Mouse (Mus musculus): Measurements from ENCODE around the gene Cryba1. TPM values are rescaled to one million over a fixed set of nuclear protein-coding genes. Genes with fewer than 3 reads are reported as not detected.

Cryba1 gene
- 0.18 and 0.38 TPM in 2 replicates for polyA plus RNA-seq (2015; fragmentation: Nextera tagmentation; extraction: Ambion mirVana)

- WGBS: 36% methylated on average over 7 of the region's 7 CpGs
- H3K4me3 ChIP-seq: no peak within 1 kb of the TSS
These were observed at the start of gene Cryba1 for GRCm38 (mm10) chr11:77725183-77725582. Gene Cryba1 (minus strand): TSS chr11:77725283.

GRCm38 (mm10) chr11:77771879-77772713 lies 47.0 kb upstream of the Cryba1 start:
- Histone ChIP-seq H3K4me2 (replicated peaks) (no peak overlapping the region), H3K27ac (replicated peaks) (no peak overlapping the region), H3K4me1 (peaks cover 10% of the 10 kb centered on the region), H3K9me3 (no peaks in the 10 kb centered on the region), H3K36me3 (peaks cover 2% of the 10 kb centered on the region; the same call in 1 of the 2 replicates), H3K9ac (replicated peaks) (no peak overlapping the region), H3K27me3 (no peaks in the 10 kb centered on the region), H3K4me3 (no peak overlapping the region)
- no peak for ATAC-seq (replicated peaks)
- 80% methylated on average over 8 of the region's 8 CpGs for WGBS

More at GRCm38 (mm10) chr11:77725183-77725582, at the start of gene Cryba1:
- Histone ChIP-seq H3K9ac (replicated peaks) (no peak within 1 kb of the TSS), H3K27me3 (no peaks in the 10 kb centered on the region), H3K9me3 (no peaks in the 10 kb centered on the region), H3K36me3 (no peaks in the 10 kb centered on the region), H3K4me1 (no peaks in the 10 kb centered on the region), H3K4me2 (replicated peaks) (no peak within 1 kb of the TSS), H3K27ac (replicated peaks) (no peak within 1 kb of the TSS)
- no peak for ATAC-seq (replicated peaks)

- peaks cover 19% of the 10 kb centered on the region for H3K4me1 ChIP-seq
- ATAC-seq (replicated peaks): no peak
- no peak overlapping the region for H3K9ac ChIP-seq (replicated peaks)
- no peaks in the 10 kb centered on the region for H3K27me3 ChIP-seq
- no peaks in the 10 kb centered on the region for H3K36me3 ChIP-seq
- H3K4me3 ChIP-seq: no peak overlapping the region
- H3K9me3 ChIP-seq: no peaks in the 10 kb centered on the region
- H3K4me2 ChIP-seq (replicated peaks): no peak overlapping the region
- no peak overlapping the region for H3K27ac ChIP-seq (replicated peaks)
- WGBS: 84% methylated on average over 8 of the region's 8 CpGs
These were observed 45.3 kb upstream of the Cryba1 start for GRCm38 (mm10) chr11:77770346-77770745.

- ATAC-seq (replicated peaks): no peak
These were observed 44.4 kb upstream of the Cryba1 start for GRCm38 (mm10) chr11:77769496-77769895.

GRCm38 (mm10) chr11:77766351-77767001 lies 41.4 kb upstream of the Cryba1 start:
- ATAC-seq (replicated peaks): 0 out of 2 replicates have a peak, but pooled peaks have one; percentile 11
- Histone ChIP-seq H3K4me1 (peaks cover 39% of the 10 kb centered on the region), H3K36me3 (no peaks in the 10 kb centered on the region), H3K27ac (replicated peaks) (no peak overlapping the region), H3K9me3 (no peaks in the 10 kb centered on the region), H3K4me2 (replicated peaks) (peak overlapping the region; percentile 50), H3K4me3 (peak overlapping the region; percentile 28), H3K27me3 (no peaks in the 10 kb centered on the region), H3K9ac (replicated peaks) (peak overlapping the region; percentile 40)
- WGBS: 5% methylated on average over 35 of the region's 35 CpGs

More at GRCm38 (mm10) chr11:77769496-77769895, 44.4 kb upstream of the Cryba1 start:
- Histone ChIP-seq H3K4me1 (peaks cover 27% of the 10 kb centered on the region), H3K9me3 (no peaks in the 10 kb centered on the region), H3K27ac (replicated peaks) (no peak overlapping the region), H3K4me3 (no peak overlapping the region), H3K9ac (replicated peaks) (no peak overlapping the region), H3K27me3 (no peaks in the 10 kb centered on the region), H3K4me2 (replicated peaks) (no peak overlapping the region), H3K36me3 (no peaks in the 10 kb centered on the region)
- 76% methylated on average over 4 of the region's 4 CpGs for WGBS

GRCm38 (mm10) chr11:77765459-77765777 lies 40.3 kb upstream of the Cryba1 start:
- 54% methylated on average over 4 of the region's 4 CpGs for WGBS

GRCm38 (mm10) chr11:77764694-77765458 lies 39.8 kb upstream of the Cryba1 start:
- H3K9me3 ChIP-seq: no peaks in the 10 kb centered on the region
- H3K4me1 ChIP-seq: peaks cover 39% of the 10 kb centered on the region
- ATAC-seq (replicated peaks): no peak
- H3K27ac ChIP-seq (replicated peaks): 0 out of 2 replicates have a peak overlapping the region, but pooled peaks have one; percentile 93
- H3K9ac ChIP-seq (replicated peaks): peak overlapping the region; percentile 98
- peak overlapping the region; percentile 84 for H3K4me3 ChIP-seq
- 54% methylated on average over 9 of the region's 9 CpGs for WGBS
- peak overlapping the region; percentile 93 for H3K4me2 ChIP-seq (replicated peaks)
- no peaks in the 10 kb centered on the region for H3K36me3 ChIP-seq
- no peaks in the 10 kb centered on the region for H3K27me3 ChIP-seq

More at GRCm38 (mm10) chr11:77765459-77765777, 40.3 kb upstream of the Cryba1 start:
- H3K9ac ChIP-seq (replicated peaks): no peak overlapping the region; the same call in 1 of the 2 replicates
- H3K4me1 ChIP-seq: peaks cover 39% of the 10 kb centered on the region
- no peaks in the 10 kb centered on the region for H3K27me3 ChIP-seq
- H3K36me3 ChIP-seq: no peaks in the 10 kb centered on the region
- H3K4me3 ChIP-seq: 0 out of 2 replicates have a peak overlapping the region, but pooled peaks have one; percentile 84
- no peaks in the 10 kb centered on the region for H3K9me3 ChIP-seq
- H3K27ac ChIP-seq (replicated peaks): no peak overlapping the region
- peak overlapping the region; percentile 93; the same call in 1 of the 2 replicates for H3K4me2 ChIP-seq (replicated peaks)
- no peak for ATAC-seq (replicated peaks)

GRCm38 (mm10) chr11:77763673-77764340 lies 38.7 kb upstream of the Cryba1 start:
- Histone ChIP-seq H3K4me1 (peaks cover 39% of the 10 kb centered on the region), H3K4me2 (replicated peaks) (peak overlapping the region; percentile 93), H3K9me3 (no peaks in the 10 kb centered on the region), H3K36me3 (no peaks in the 10 kb centered on the region), H3K27me3 (no peaks in the 10 kb centered on the region), H3K27ac (replicated peaks) (peak overlapping the region; percentile 93), H3K9ac (replicated peaks) (peak overlapping the region; percentile 98), H3K4me3 (peak overlapping the region; percentile 84)
- WGBS: 3% methylated on average over 25 of the region's 26 CpGs
- ATAC-seq (replicated peaks): peak; percentile 72

GRCm38 (mm10) chr11:77762783-77763672 lies 37.9 kb upstream of the Cryba1 start, which contains the start of gene Myo18a:
Gene Myo18a (plus strand): TSS chr11:77763246.
- WGBS: 1% methylated on average over 79 of the region's 79 CpGs
- peak; percentile 86 for ATAC-seq (replicated peaks)
- peak within 1 kb of the TSS; percentile 98 for H3K9ac ChIP-seq (replicated peaks)
- peak within 1 kb of the TSS; percentile 93 for H3K4me2 ChIP-seq (replicated peaks)
- H3K4me3 ChIP-seq: peak within 1 kb of the TSS; percentile 84
- H3K36me3 ChIP-seq: no peaks in the 10 kb centered on the region
- H3K9me3 ChIP-seq: no peaks in the 10 kb centered on the region
- H3K27me3 ChIP-seq: no peaks in the 10 kb centered on the region
- H3K4me1 ChIP-seq: peaks cover 39% of the 10 kb centered on the region
- peak within 1 kb of the TSS; percentile 93 for H3K27ac ChIP-seq (replicated peaks)

GRCm38 (mm10) chr11:77760031-77760430 lies 34.9 kb upstream of the Cryba1 start:
- Histone ChIP-seq H3K9me3 (no peaks in the 10 kb centered on the region), H3K4me3 (no peak overlapping the region), H3K27ac (replicated peaks) (no peak overlapping the region), H3K27me3 (no peaks in the 10 kb centered on the region), H3K9ac (replicated peaks) (no peak overlapping the region), H3K36me3 (no peaks in the 10 kb centered on the region), H3K4me2 (replicated peaks) (no peak overlapping the region), H3K4me1 (peaks cover 17% of the 10 kb centered on the region)
- ATAC-seq (replicated peaks): no peak
- 88% methylated on average over 4 of the region's 4 CpGs for WGBS

All from forebrain, embryonic 15.5 days (tissue).